Mouse (Mus musculus): Measurements from ENCODE around the gene Mdm2. TPM values are rescaled to one million over a fixed set of nuclear protein-coding genes. Genes with fewer than 3 reads are reported as not detected.
A peak's percentile ranks its signal among the peaks of the same experiment; 100 is the strongest.

The Mdm2 gene
- total RNA-seq, 2 experiments from 2014 or later = 44.0 to 68.6 TPM

GRCm38 (mm10) chr10:117685171-117685848 is 25.2 kb downstream of the Mdm2 start:
- no peak for ATAC-seq (replicated peaks; ENCODE audit: poor library complexity)

GRCm38 (mm10) chr10:117684298-117685170 is 26.0 kb downstream of the Mdm2 start:
- ATAC-seq (replicated peaks; ENCODE audit: poor library complexity) = peak; percentile 62

- no peak for ATAC-seq (replicated peaks; ENCODE audit: poor library complexity)
Measured at GRCm38 (mm10) chr10:117683734-117684037, 26.9 kb downstream of the Mdm2 start.

- ATAC-seq (replicated peaks; ENCODE audit: poor library complexity) = no peak
Measured at GRCm38 (mm10) chr10:117682858-117683733, 27.5 kb downstream of the Mdm2 start.

- peak; percentile 62 for ATAC-seq (replicated peaks; ENCODE audit: poor library complexity)
Measured at GRCm38 (mm10) chr10:117681999-117682857, 28.3 kb downstream of the Mdm2 start.

GRCm38 (mm10) chr10:117681543-117681942 is 29.0 kb downstream of the Mdm2 start:
- ATAC-seq (replicated peaks; ENCODE audit: poor library complexity) = no peak

- ATAC-seq (replicated peaks; ENCODE audit: poor library complexity) = no peak
Measured at GRCm38 (mm10) chr10:117680868-117681513, 29.6 kb downstream of the Mdm2 start.

GRCm38 (mm10) chr10:117679963-117680473 is 30.5 kb downstream of the Mdm2 start:
- ATAC-seq (replicated peaks; ENCODE audit: poor library complexity) = no peak

GRCm38 (mm10) chr10:117679029-117679686 is 31.4 kb downstream of the Mdm2 start:
- ATAC-seq (replicated peaks; ENCODE audit: poor library complexity) = no peak

- peak; percentile 40 for ATAC-seq (replicated peaks; ENCODE audit: poor library complexity)
Measured at GRCm38 (mm10) chr10:117678357-117678756, 32.2 kb downstream of the Mdm2 start.

GRCm38 (mm10) chr10:117677494-117678236 is 32.9 kb downstream of the Mdm2 start:
- ATAC-seq (replicated peaks; ENCODE audit: poor library complexity) = no peak

GRCm38 (mm10) chr10:117676644-117677313 is 33.8 kb downstream of the Mdm2 start:
- peak; percentile 60 for ATAC-seq (replicated peaks; ENCODE audit: poor library complexity)

GRCm38 (mm10) chr10:117676036-117676643 is 34.4 kb downstream of the Mdm2 start:
- no peak for ATAC-seq (replicated peaks; ENCODE audit: poor library complexity)

- ATAC-seq (replicated peaks; ENCODE audit: poor library complexity) = 0 out of 2 replicates have a peak, but pooled peaks have one; percentile 5
Measured at GRCm38 (mm10) chr10:117675096-117676035, 35.2 kb downstream of the Mdm2 start.

- no peak for ATAC-seq (replicated peaks; ENCODE audit: poor library complexity)
Measured at GRCm38 (mm10) chr10:117674359-117675019, 36.1 kb downstream of the Mdm2 start.

- ATAC-seq (replicated peaks; ENCODE audit: poor library complexity) = no peak
Measured at GRCm38 (mm10) chr10:117673913-117674312, 36.6 kb downstream of the Mdm2 start.
